Comparison of ENCODE assay signal across 13 mouse cellular contexts in the genomic region with DNA sequence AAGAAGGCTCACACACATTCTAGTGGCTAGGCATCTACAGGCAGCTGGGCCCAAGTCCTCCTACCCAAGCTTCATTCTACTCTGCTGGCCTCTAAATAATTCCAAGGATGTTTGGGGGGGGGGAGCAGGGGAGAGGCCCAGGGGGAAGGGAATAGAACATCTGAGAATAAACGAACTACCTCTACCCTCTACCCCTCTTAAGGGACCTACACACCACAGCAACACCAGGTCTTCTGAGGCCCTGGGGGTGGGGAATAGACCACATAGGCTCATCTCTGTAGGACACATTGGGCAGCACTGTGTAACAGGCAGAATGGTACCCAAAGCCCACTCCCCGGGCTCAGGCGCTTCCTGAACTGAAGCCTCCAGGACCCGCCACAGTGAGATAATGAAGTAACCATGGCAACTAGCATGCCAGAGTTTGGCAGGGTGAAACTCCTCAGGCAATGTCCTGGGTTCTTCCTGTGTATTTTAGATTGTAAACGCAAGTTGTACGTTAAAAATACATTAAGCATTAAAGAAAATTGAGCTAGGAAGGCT.
DNase-seq lines count a peak whose midpoint lies in the region; ATAC-seq and TF ChIP-seq lines count a peak whose summit lies in the region.
"Had no signal": no experiment of that assay in that cellular context is flagged by ENCODE, and none has a peak within 500 bp of the region (broad histone marks: within the 10 kb centered on the region; RNA-seq: fewer than 3 reads in every experiment).

No protein-coding gene starts in this region.

- no peaks in the 10 kb centered on the region for H3K79me2 ChIP-seq in heart, adult 2 months (replicated peaks; ENCODE audit: control insufficient read depth, insufficient read depth, low read length)

- H3K36me3 ChIP-seq in heart, adult 2 months (ENCODE audit: control insufficient read depth, insufficient read depth, low read length): no peaks in the 10 kb centered on the region
- no peaks in the 10 kb centered on the region for H3K36me3 ChIP-seq in embryonic facial prominence, embryonic 14.5 days (ENCODE audit: control insufficient read depth, insufficient read depth, low read length)
- no peaks in the 10 kb centered on the region for H3K36me3 ChIP-seq in midbrain, embryonic 16.5 days (ENCODE audit: control insufficient read depth, insufficient read depth, low read length)
- H3K36me3 ChIP-seq in kidney, embryonic 14.5 days (ENCODE audit: control insufficient read depth, insufficient read depth, low read length): no peaks in the 10 kb centered on the region

- WGBS in heart, adult 2 months: 68% methylated on average over 6 of the region's 6 CpGs
- 46% methylated on average over 6 of the region's 6 CpGs for WGBS in embryonic facial prominence, embryonic 14.5 days
- 17% methylated on average over 6 of the region's 6 CpGs for WGBS in midbrain, embryonic 16.5 days
- WGBS in kidney, embryonic 14.5 days: 63% methylated on average over 6 of the region's 6 CpGs

- peak overlapping the region; percentile 55 for H3K27ac ChIP-seq in heart, adult 2 months
- H3K27ac ChIP-seq in embryonic facial prominence, embryonic 14.5 days (replicated peaks; ENCODE audit: low read depth, low read length): no peak overlapping the region
- peak overlapping the region; percentile 29; the same call in 1 of the 2 replicates for H3K27ac ChIP-seq in midbrain, embryonic 16.5 days (ENCODE audit: low read length)
- H3K27ac ChIP-seq in kidney, embryonic 14.5 days (ENCODE audit: low read depth, low read length): no peak overlapping the region

- H3K27me3 ChIP-seq in heart, adult 2 months (ENCODE audit: control insufficient read depth, insufficient read depth, low read length): no peaks in the 10 kb centered on the region
- no peaks in the 10 kb centered on the region for H3K27me3 ChIP-seq in embryonic facial prominence, embryonic 14.5 days (replicated peaks; ENCODE audit: control insufficient read depth, insufficient read depth, low read length)
- no peaks in the 10 kb centered on the region for H3K27me3 ChIP-seq in midbrain, embryonic 16.5 days (ENCODE audit: control insufficient read depth, insufficient read depth, low read depth, low read length)
- H3K27me3 ChIP-seq in kidney, embryonic 14.5 days (ENCODE audit: control insufficient read depth, insufficient read depth, low read length): no peaks in the 10 kb centered on the region
- H3K27me3 ChIP-seq: stomach, embryonic 15.5 days had no signal

- TF ChIP-seq CTCF in heart, adult 2 months (IDR thresholded peaks at IDR 0.05): no peak

- 0 out of 2 replicates have a peak, but pooled peaks have one; percentile 17 for ATAC-seq in embryonic facial prominence, embryonic 14.5 days (ENCODE audit: low read depth)
- ATAC-seq in midbrain, embryonic 16.5 days: peak; percentile 53
- no peak; the same call in 1 of the 2 replicates for ATAC-seq in kidney, embryonic 14.5 days (ENCODE audit: low FRiP score, low TSS enrichment)
- ATAC-seq: intestine, postnatal 0 days had no signal

- H3K4me2 ChIP-seq in embryonic facial prominence, embryonic 14.5 days (ENCODE audit: low read depth, low read length): no peak overlapping the region
- H3K4me2 ChIP-seq in midbrain, embryonic 16.5 days (ENCODE audit: low read length): no peak overlapping the region
- H3K4me2 ChIP-seq in kidney, embryonic 14.5 days (replicated peaks; ENCODE audit: low read depth, low read length): no peak overlapping the region
- H3K4me2 ChIP-seq: liver, embryonic 11.5 days; stomach, embryonic 15.5 days had no signal

- no peak overlapping the region for H3K4me3 ChIP-seq in heart, adult 2 months
- no peak overlapping the region for H3K4me3 ChIP-seq in embryonic facial prominence, embryonic 14.5 days (ENCODE audit: low read depth, low read length)
- H3K4me3 ChIP-seq in midbrain, embryonic 16.5 days (ENCODE audit: low read depth, low read length): no peak overlapping the region
- no peak overlapping the region for H3K4me3 ChIP-seq in kidney, embryonic 14.5 days (ENCODE audit: low read length)
- H3K4me3 ChIP-seq: stomach, embryonic 15.5 days had no signal

- no peaks in the 10 kb centered on the region for H3K9me3 ChIP-seq in embryonic facial prominence, embryonic 14.5 days (ENCODE audit: control insufficient read depth, low read length)
- no peaks in the 10 kb centered on the region for H3K9me3 ChIP-seq in midbrain, embryonic 16.5 days (replicated peaks; ENCODE audit: control insufficient read depth, low read length, poor library complexity, severe bottlenecking)
- H3K9me3 ChIP-seq in kidney, embryonic 14.5 days (ENCODE audit: control insufficient read depth, low read length): 0 out of 2 replicates have a peak, but pooled peaks cover 5% of the 10 kb centered on the region
- H3K9me3 ChIP-seq: stomach, embryonic 15.5 days had no signal

- no peak overlapping the region for H3K9ac ChIP-seq in heart, adult 2 months (ENCODE audit: low read depth, low read length)
- no peak overlapping the region for H3K9ac ChIP-seq in embryonic facial prominence, embryonic 14.5 days (ENCODE audit: low read depth, low read length)
- no peak overlapping the region for H3K9ac ChIP-seq in midbrain, embryonic 16.5 days (ENCODE audit: low read depth, low read length)
- H3K9ac ChIP-seq in kidney, embryonic 14.5 days (ENCODE audit: low read depth, low read length): no peak overlapping the region
- H3K9ac ChIP-seq: stomach, embryonic 15.5 days had no signal

- DNase-seq in heart, adult 2 months: no peak
- no peak for DNase-seq in heart, postnatal 25 days (ENCODE audit: low spot score)
- DNase-seq in ZHBTc4 (ENCODE audit: low read depth, low spot score): peak; percentile 24
- no peak for DNase-seq in embryonic facial prominence, embryonic 14.5 days (ENCODE audit: low spot score)
- DNase-seq in adrenal gland, postnatal 14 days: no peak
- no peak for DNase-seq in adrenal gland, postnatal 36 days
- DNase-seq: gastrocnemius, postnatal 25 days; lung, postnatal 14 days had no signal

- intact Hi-C loops in heart, adult 2 months (cut with DNase I): loop anchor here (10.0 kb wide), 1 partner anchor 794 kb away; no protein-coding TSS in a partner anchor
- intact Hi-C loops in heart, postnatal 25 days (cut with DNase I): no loop called here

- no peak for TF ChIP-seq POLR2A in heart, adult 2 months (IDR thresholded peaks at IDR 0.05; ENCODE audit: insufficient read depth, low read depth, low read length)

- H3K4me1 ChIP-seq in heart, adult 2 months (ENCODE audit: control insufficient read depth, insufficient read depth, low read length): peaks cover 10% of the 10 kb centered on the region
- peaks cover 8% of the 10 kb centered on the region; the same call in 1 of the 2 replicates for H3K4me1 ChIP-seq in embryonic facial prominence, embryonic 14.5 days (ENCODE audit: control insufficient read depth, insufficient read depth, low read length)
- peaks cover 8% of the 10 kb centered on the region for H3K4me1 ChIP-seq in midbrain, embryonic 16.5 days (ENCODE audit: control insufficient read depth, insufficient read depth, low read length)
- peaks cover 6% of the 10 kb centered on the region for H3K4me1 ChIP-seq in kidney, embryonic 14.5 days (ENCODE audit: control insufficient read depth, insufficient read depth, low read length)

- no peak for TF ChIP-seq EP300 in heart, adult 2 months (IDR thresholded peaks at IDR 0.05; ENCODE audit: insufficient read depth, low read depth, low read length)

Comparison
In these comparisons a context has a peak if more than half of its experiments do, and no peak if none do; other contexts are left out.
1. H3K27ac ChIP-seq: peak in heart, adult 2 months (single experiment) and midbrain, embryonic 16.5 days (single experiment); none in embryonic facial prominence, embryonic 14.5 days (single experiment) and kidney, embryonic 14.5 days (single experiment).